Mouse (Mus musculus) heart, adult 18-20 months (tissue): ENCODE data around the gene Trim11. TPM values are rescaled to one million over a fixed set of nuclear protein-coding genes. Genes with fewer than 3 reads are reported as not detected.

Source experiments
- DNase-seq, 2 experiments: peaks; one replicate each; pipeline ENCODE4 v3.0.0; 2021 to 2022; ENCODE audit warnings: mixed read lengths in 1 of 2
- total RNA-seq, 2 experiments: library from RNA; stranded (reverse); gene quantifications; 2 replicates each; pipeline ENCODE4 v1.2.3; 2021

The Trim11 gene
- total RNA-seq, 2 experiments from 2014 or later = 15.2 to 15.4 TPM

DNA sequence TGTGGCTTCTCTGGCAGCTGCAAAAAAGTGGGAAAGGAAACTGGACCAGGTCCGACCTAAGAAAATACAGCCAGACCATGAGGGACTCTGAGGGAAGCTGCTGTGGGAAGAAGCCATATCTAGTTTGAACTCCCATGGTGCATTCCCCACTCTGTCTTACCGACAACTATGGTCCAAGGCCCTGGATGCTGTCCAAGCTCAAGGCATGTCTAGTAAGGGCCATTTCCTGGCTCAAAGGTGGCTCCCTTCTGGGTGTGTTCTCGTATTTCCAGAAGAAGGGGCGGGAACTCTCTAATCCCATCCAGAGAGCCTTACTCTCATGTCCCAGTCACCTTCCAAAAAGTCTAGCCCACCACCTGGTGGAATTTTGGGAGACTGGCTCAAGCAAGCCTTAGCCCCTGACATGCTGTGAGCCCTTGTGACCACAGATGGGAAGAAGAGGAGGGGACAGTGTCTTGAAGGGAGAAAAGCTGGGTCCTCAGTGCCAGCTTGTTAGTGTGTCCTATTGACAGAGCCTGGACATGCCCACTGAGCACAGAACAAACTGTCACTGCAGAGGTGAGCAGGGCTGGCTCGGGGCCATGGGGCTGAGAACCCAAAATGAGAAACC is 2.6 kb downstream of the Trim11 start:
- peak in 1 of 2 experiments; percentile 51 for DNase-seq

DNA sequence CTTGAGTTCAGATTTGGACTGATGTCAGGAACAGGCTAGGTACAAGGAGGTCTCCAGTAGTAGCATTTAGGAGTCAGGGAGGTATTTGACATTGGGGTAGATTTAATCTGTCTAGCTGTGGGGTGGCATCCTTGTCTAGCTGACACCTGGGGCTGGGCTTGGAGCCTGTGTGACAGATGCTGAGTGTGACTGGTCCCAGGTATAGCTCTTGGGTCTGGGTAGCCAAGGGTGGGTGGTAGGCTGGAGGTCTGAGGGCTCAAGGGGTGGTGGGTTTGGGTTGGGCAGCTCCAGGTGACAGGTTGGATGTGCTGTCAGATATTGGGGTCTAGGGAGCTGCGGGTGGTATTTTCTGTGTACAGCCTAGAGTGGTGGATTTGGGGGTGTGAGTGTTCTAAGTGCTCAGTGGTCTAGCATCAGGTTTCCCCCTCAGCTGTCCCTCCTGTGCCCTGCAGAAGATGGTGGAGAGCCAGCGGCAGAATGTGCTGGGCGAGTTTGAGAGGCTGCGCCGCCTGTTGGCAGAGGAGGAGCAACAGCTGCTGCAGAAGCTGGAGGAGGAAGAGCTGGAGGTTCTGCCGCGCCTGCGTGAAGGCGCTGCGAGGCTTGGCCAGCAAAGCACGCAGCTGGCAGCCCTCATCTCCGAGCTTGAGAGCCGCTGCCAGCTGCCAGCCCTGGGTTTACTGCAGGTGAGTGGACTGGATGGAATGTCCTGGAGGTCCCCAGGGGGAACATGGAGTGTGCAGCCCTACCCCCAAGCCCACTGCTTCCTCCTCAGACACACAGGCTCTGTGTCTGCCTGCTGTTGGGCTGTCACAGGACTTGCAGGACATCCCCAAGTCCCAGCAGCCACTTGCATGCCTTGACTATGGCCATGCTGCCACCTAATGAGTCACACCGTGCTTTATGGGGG is 3.9 kb downstream of the Trim11 start:
- DNase-seq = peak; percentile 78 to 86

GRCm38 (mm10) chr11:58982471-58983097 is 4.7 kb downstream of the Trim11 start:
- DNase-seq = no peak

GRCm38 (mm10) chr11:58983691-58984341 is 5.9 kb downstream of the Trim11 start:
- no peak for DNase-seq

DNA sequence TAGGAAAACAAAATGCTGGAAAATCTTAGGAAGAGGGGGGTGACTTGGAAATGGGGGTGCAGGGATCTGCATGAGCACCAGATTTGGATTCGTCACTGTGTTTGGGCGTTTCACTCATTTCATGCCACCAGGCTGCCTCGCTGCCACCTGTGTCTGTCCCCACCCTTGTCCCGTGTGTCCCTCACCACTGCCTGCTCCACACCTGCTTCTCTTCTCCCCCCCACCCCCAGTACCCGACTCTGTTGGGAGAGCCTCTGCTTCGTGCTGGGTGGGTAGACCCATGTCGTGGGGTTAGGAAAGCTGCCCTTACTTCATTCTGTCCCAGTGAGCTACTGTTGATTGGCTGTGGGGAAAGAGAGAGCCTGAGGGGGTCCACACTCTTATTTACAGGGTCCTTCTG is 6.8 kb downstream of the Trim11 start:
- DNase-seq = no peak

- DNase-seq = no peak
These were observed 7.5 kb downstream of the Trim11 start for GRCm38 (mm10) chr11:58985299-58985917.

- DNase-seq = no peak
These were observed 11.3 kb downstream of the Trim11 start for GRCm38 (mm10) chr11:58989166-58989565.

- no peak for DNase-seq
These were observed 12.2 kb downstream of the Trim11 start for GRCm38 (mm10) chr11:58990141-58990540.

GRCm38 (mm10) chr11:58990794-58991193 is 12.9 kb downstream of the Trim11 start:
- peak; percentile 64 to 73 for DNase-seq

- DNase-seq = no peak
These were observed 14.0 kb downstream of the Trim11 start for GRCm38 (mm10) chr11:58991911-58992310.

DNA sequence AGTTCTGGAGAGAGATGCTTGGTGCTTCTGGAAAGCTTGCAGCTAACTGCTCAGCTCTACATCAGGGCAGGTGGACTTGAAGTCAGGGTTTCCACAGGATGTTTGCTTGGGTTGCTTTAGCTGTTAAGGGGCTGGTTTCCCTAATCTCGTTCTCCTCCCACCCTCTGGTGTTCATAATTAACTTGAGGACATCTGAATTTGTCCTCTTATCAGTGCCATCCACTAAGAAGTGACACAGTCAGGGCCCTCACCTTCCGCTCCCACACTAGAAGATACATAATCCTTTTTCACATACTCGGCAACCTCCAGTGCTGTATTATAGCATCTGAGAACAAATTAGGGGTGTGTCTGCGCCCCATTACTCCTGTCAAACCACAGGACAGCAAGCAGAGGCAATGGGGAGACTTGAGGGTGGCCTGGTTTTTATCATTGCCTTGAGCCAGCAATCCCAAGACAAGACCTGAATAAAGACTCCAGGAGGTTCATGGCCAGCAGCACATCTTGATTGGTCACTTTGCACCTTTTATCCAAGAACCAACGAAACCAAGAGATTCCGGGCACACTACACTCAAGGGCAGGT is 15.3 kb downstream of the Trim11 start:
- DNase-seq = no peak

- no peak for DNase-seq
These were observed 16.5 kb downstream of the Trim11 start for GRCm38 (mm10) chr11:58994337-58994826.

DNA sequence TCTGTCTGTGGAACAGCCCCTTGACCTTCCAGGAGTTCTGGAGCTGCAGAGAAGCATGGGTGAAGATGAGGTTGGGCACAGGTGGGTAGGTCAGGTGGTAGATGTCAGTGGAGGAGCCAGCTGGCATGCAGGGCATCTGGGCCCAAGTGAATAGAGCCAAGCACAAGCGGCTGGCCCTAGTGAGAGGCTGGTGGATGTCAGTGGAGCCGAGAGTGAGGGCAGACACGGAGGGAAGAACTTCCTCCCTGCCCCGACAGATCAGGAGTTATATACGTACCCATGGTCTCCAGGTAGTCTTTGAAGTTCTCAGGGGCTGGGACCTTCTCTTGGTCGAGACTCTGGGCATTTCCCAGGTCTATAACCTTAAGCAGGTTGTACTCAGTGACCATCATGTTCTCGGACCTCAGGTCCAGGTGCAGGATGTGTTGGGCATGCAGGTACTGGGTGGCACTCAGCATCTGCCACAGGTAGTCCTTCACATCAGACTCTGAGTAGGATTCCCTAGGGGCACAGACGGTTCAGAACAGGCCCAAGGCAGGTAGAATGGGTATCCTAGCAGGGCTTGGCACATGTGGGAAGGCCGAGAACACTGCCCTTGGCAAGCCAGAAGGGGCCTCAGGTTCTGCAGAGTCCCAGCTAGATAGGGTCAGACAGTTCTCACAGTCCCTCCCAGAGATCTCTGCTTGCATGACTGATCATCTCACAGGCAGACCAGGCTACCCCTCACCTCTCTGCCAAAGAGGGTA is 17.3 kb downstream of the Trim11 start:
- no peak for DNase-seq

DNA sequence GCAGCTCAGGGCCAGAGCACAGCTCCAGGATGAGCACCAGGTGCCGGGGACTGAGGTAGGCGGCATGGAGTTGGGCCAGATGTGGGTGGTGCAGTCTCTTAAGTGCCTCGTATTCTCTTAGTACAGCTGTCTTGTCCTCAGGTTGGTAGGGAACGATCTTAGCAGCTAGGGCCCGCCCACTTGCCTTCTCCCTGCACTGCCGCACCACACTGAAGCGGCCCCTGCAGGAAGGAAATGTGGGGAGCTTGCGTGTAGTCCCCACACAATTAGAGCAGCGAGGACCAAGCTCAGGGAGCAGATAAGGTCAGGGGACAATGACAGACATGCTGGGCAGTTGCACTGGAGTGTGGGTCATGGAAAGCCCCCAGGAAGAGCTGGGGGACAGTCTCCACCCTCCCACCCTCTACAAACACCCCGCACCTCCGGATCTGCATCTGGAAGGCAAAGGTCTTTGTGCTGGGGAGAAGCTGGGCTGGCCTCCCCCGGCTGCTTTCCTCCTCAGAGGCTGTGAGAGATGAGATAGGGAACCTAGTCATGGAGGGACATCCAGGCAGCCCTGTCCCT is 18.0 kb downstream of the Trim11 start:
- no peak for DNase-seq

- DNase-seq = no peak
These were observed 19.6 kb downstream of the Trim11 start for GRCm38 (mm10) chr11:58997541-58997940.

GRCm38 (mm10) chr11:58999158-58999557 is 21.3 kb downstream of the Trim11 start:
- DNase-seq = peak; percentile 74 to 91

GRCm38 (mm10) chr11:58999830-59000229 is 21.9 kb downstream of the Trim11 start:
- DNase-seq = no peak

DNA sequence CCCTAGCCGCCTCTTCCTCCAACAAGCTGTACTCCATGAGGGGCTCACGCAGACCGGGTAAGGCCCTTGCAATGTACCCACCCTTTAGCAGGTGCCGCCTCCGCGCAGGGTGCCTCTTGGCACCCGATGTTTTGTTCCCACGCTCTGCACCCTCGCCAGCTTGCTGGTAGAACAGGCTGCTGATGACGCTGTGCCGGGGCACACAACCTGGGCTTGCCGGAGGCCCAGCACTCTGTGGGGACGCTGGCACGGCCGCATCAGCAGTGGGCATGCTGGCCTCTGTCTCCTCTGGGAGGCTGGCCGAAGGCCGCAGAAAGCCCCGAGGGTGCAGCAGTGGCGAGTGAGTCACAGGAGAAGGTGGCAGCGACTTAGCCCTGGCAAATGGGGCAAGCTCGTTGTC is 22.7 kb downstream of the Trim11 start:
- peak in 1 of 2 experiments; percentile 19 for DNase-seq

- peak; percentile 73 to 76 for DNase-seq
These were observed 24.6 kb downstream of the Trim11 start for GRCm38 (mm10) chr11:59002327-59003079.

DNA sequence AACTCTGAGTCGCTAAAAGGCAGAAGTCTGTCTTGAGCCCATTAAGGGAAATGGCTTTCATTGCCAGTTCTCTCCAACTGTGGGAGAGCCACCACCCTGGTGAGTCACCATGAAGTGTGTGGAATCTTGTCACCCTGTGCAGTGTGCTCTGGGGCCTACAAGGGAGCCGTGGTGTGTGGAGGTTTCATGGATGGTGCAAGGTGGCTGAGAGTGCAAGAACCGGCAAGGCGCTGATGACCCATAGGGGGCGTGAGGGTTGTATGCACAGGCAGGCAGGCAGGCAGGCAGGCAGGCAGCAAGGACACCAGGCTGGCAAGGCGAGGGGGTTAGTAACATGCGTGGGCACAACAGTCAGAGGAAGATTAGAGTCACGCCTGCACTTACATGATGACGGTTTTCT is 37.2 kb downstream of the Trim11 start:
- DNase-seq = peak in 1 of 2 experiments; percentile 33
